Mouse (Mus musculus) limb, embryonic 12.5 days (tissue): ENCODE measurements at regions not wholly inside any gene's neighbourhood (a gene's known extent, or its start where the extent isn't known, plus 50 kb on each side); places are given as distances from the start of the nearest gene placed in this dataset.

Source experiments
- ATAC-seq: fragments of 200-750 bp; cut with Nextera tagmentation; 2 replicates; pipeline ENCODE4 v1.8.0; 2017; ENCODE audit warnings: low read depth, moderate TSS enrichment; ENCODE audit not compliant: insufficient number of reproducible peaks, insufficient read depth, low FRiP score, low TSS enrichment
- H3K27ac ChIP-seq: fragments of 300-500 bp; sonication (generic); 2 replicates; pipeline ENCODE4 v1.5.1; 2016; ENCODE audit warnings: mild to moderate bottlenecking, moderate library complexity
- H3K27me3 ChIP-seq: fragments of 300-500 bp; sonication (generic); 2 replicates; pipeline ENCODE4 v1.6.1; 2016; ENCODE audit warnings: mild to moderate bottlenecking, moderate library complexity
- H3K36me3 ChIP-seq: fragments of 300-500 bp; sonication (generic); 2 replicates; pipeline ENCODE4 v1.6.1; 2016; ENCODE audit warnings: mild to moderate bottlenecking, moderate library complexity
- H3K4me1 ChIP-seq: fragments of 300-500 bp; sonication (generic); replicated peaks from 2 replicates; pipeline ENCODE4 v1.6.1; 2016
- H3K4me2 ChIP-seq: fragments of 300-500 bp; sonication (generic); 2 replicates; pipeline ENCODE4 v1.6.1; 2016; ENCODE audit warnings: mild to moderate bottlenecking, moderate library complexity
- H3K4me3 ChIP-seq: fragments of 300-500 bp; sonication (generic); replicated peaks from 2 replicates; pipeline ENCODE4 v1.5.1; 2016; ENCODE audit warnings: mild to moderate bottlenecking
- H3K9ac ChIP-seq: fragments of 300-500 bp; sonication (generic); replicated peaks from 2 replicates; pipeline ENCODE4 v1.6.1; 2016; ENCODE audit warnings: mild to moderate bottlenecking, moderate library complexity
- H3K9me3 ChIP-seq: fragments of 300-500 bp; sonication (generic); 2 replicates; pipeline ENCODE4 v1.6.1; 2016; ENCODE audit warnings: mild to moderate bottlenecking, moderate library complexity
- WGBS: fragments of 180-500 bp; shearing (Covaris S2); methylation state at CpG from one replicate; pipeline ENCODE4 v1.1.7; 2016; 5-methylcytosine and 5-hydroxymethylcytosine counted together

DNA sequence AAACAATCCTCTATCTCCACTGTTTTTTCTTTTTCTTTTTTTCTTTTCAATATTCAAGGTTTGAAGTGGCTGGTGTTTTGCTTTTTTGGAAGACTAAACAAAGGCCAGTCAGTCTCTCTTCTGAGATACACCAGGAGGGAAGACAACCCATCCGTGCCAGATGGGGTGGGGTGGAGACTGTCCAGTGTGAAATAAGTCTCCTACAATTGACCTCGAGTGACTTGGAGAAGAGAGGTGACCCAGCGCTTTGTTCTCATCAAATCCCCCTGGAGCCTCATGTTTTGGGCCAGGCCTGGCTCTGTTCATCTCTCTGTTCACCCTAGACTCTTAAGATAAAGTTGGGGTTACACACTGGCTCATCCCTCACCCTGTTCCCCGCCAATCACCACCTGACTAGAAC is 169.2 kb upstream of the Tbca start:
- Histone ChIP-seq H3K4me2 (no peak overlapping the region), H3K27me3 (peaks cover 14% of the 10 kb centered on the region; the same call in 1 of the 2 replicates), H3K27ac (no peak overlapping the region), H3K36me3 (no peaks in the 10 kb centered on the region), H3K9ac (no peak overlapping the region), H3K4me1 (peaks cover 4% of the 10 kb centered on the region; the same call in 1 of the 2 replicates), H3K4me3 (no peak overlapping the region), H3K9me3 (no peaks in the 10 kb centered on the region)
- 67% methylated on average over 4 of the region's 4 CpGs for WGBS
- ATAC-seq: no peak

DNA sequence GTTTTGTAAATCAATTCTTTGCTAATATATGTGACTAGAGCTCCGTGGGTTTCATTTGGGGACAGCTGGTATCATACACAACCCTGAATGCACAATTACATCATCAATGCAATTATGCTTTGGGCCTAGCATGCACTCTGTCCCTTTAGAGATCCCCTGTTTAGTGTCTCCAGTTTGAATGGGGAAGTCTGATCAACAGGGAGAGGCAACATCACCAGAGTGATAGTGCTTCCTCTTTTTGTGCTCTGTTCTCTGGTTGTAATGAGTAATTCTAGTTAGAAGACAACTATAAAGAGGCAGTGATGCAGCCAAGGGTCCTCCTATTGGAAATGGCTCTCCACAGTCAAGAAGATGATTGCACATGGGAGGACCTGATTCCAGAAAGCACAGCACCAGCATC is 158.7 kb upstream of the Tbca start:
- H3K4me2 ChIP-seq: no peak overlapping the region
- H3K4me3 ChIP-seq: no peak overlapping the region
- no peaks in the 10 kb centered on the region for H3K36me3 ChIP-seq
- H3K9ac ChIP-seq: no peak overlapping the region
- H3K4me1 ChIP-seq: no peaks in the 10 kb centered on the region
- 67% methylated on average over 1 of the region's 1 CpGs for WGBS
- ATAC-seq: no peak
- H3K9me3 ChIP-seq: no peaks in the 10 kb centered on the region
- no peak overlapping the region for H3K27ac ChIP-seq
- H3K27me3 ChIP-seq: 0 out of 2 replicates have a peak, but pooled peaks cover 13% of the 10 kb centered on the region

DNA sequence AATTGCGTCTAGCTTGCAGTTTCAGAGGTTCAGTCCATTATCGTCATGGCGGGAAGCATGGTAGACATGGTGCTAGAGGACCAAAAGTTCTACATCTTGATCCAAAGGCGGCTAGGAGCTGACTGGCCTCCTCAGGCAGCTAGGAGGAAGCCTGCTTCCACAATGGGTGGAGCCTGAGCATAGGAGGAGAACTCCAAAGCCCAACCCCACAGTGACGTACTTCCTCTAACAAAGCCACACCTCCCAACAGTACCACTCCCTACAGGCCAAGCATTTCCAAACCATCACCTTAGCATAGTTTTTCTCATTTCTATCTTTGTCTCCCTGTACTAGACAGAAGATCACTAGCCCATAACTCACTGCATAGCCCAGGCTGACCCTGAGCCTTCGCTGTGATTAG is 158.0 kb upstream of the Tbca start:
- Histone ChIP-seq H3K9me3 (no peaks in the 10 kb centered on the region), H3K4me2 (no peak overlapping the region), H3K36me3 (no peaks in the 10 kb centered on the region), H3K27ac (no peak overlapping the region), H3K4me1 (no peaks in the 10 kb centered on the region), H3K9ac (no peak overlapping the region), H3K27me3 (0 out of 2 replicates have a peak, but pooled peaks cover 13% of the 10 kb centered on the region), H3K4me3 (no peak overlapping the region)
- 92% methylated on average over 6 of the region's 6 CpGs for WGBS
- ATAC-seq: no peak

DNA sequence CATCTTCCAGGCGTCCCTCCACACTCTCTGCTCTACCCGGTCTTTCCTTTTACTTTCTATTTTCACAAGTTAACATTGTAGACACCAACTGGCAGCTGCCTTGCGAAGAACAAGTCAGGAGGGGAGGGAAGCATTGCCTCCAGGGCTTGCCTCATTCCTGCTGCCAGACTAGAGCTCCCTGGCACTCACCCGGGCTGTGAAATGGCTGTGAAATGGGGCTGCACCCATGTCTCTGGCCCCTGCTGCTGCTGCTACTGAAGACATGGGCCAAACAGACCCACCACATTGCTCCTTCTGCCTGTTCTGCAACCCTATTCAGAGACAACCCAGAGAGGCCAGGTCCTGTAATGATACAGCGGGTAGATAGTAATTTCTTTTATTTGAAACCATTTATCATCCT is 156.0 kb upstream of the Tbca start:
- no peak overlapping the region for H3K27ac ChIP-seq
- no peaks in the 10 kb centered on the region for H3K9me3 ChIP-seq
- H3K4me1 ChIP-seq: no peaks in the 10 kb centered on the region
- H3K4me2 ChIP-seq: no peak overlapping the region
- H3K36me3 ChIP-seq: no peaks in the 10 kb centered on the region
- H3K9ac ChIP-seq: no peak overlapping the region
- 0 out of 2 replicates have a peak, but pooled peaks cover 7% of the 10 kb centered on the region for H3K27me3 ChIP-seq
- H3K4me3 ChIP-seq: no peak overlapping the region
- no peak for ATAC-seq
- WGBS: 45% methylated on average over 5 of the region's 5 CpGs

DNA sequence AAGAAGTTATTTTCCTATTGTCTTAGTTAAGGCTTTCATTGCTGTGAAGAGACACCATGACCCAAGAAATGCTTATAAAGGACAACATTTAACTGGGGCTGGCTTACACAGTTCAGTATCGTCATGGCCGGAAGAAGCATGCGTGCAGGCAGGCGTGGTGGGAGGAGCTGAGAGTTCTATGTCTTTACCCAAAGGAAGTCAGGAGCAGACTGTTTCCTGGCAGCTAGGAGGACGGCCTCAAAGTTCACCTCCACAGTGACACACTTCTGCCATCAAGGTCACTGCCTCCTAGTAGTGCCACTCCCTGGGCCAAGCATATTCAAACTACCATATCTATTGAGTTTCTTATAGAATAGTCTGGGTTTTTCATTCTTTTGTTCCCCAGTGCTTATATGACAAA is 148.4 kb upstream of the Tbca start:
- H3K27me3 ChIP-seq: peaks cover 9% of the 10 kb centered on the region
- 82% methylated on average over 5 of the region's 5 CpGs for WGBS

DNA sequence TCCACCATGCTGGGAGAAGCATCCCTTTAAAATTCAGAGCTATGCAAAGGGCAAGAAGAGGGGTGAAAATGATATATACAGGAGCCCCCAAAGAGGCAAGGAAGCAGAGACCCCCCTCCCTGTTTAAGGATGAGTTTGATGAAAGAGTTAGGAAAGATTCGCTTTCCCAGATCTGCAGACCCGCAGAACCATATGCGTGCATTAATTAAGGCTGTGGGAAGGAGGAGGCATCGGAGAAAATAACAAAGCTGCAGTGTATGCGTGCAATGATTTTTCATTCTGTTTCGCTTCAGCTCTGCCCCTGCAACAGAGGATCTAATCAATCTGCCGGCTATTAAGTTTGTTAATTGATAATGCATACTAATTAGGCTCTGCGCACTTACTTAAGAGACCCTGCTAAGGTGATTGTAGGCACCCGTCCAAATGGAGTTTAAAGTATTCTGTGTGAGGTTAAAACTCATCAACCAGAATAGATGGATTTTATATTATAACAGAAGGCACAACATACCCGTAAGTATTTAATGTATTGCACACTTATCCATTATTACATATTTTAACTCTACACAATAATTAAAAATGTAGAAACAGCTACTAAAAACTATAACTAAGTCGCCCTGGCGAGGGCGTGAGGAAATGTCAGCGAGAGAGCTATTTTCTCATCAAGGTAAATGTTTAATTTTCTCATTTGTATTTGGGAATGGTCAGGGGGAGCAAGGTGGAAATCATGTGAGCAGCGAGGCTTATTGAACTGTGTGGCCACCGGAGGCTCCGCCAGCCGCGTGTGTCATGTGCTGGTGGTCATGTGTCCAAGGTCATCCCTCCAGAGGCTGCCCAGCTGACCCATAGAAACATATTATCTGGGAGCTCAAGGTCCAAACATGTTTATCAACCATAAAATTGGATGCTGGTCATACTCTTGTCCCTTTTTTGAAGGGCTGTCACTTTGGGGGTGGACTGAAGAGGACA is 143.2 kb upstream of the Tbca start:
- no peaks in the 10 kb centered on the region for H3K9me3 ChIP-seq
- no peak overlapping the region for H3K9ac ChIP-seq
- ATAC-seq: no peak
- H3K27ac ChIP-seq: no peak overlapping the region
- 0 out of 2 replicates have a peak overlapping the region, but pooled peaks have one; percentile 10 for H3K4me2 ChIP-seq
- 67% methylated on average over 19 of the region's 19 CpGs for WGBS
- peaks cover 6% of the 10 kb centered on the region; the same call in 1 of the 2 replicates for H3K4me1 ChIP-seq
- no peak overlapping the region for H3K4me3 ChIP-seq
- H3K27me3 ChIP-seq: peaks cover 18% of the 10 kb centered on the region
- no peaks in the 10 kb centered on the region for H3K36me3 ChIP-seq

More for the DNA sequence above, 148.4 kb upstream of the Tbca start:
- Histone ChIP-seq H3K4me1 (peaks cover 6% of the 10 kb centered on the region; the same call in 1 of the 2 replicates), H3K9ac (no peak overlapping the region), H3K36me3 (no peaks in the 10 kb centered on the region), H3K4me2 (no peak overlapping the region), H3K27ac (no peak overlapping the region), H3K9me3 (no peaks in the 10 kb centered on the region), H3K4me3 (no peak overlapping the region)
- no peak for ATAC-seq

DNA sequence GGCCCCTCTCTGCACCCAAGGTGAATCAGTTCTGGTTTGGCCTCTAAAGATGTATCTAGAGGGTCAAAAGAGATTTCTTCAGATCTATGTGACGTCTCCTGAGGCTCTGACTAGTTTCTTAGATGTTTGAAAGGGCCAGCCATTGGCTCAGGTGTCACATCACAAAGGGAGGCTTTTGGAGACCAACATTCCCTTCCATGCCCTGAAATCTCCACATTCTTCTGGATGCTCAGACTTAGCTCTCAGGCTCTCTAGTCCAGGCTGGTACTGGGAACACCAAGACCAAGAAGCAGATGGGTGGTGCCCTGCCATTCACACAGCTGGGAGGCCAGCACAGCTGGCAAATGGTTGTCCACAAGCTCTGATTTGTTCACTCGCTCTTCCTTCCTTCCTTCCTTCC is 142.4 kb upstream of the Tbca start:
- no peak overlapping the region for H3K9ac ChIP-seq
- H3K27ac ChIP-seq: no peak overlapping the region
- no peaks in the 10 kb centered on the region for H3K36me3 ChIP-seq
- H3K27me3 ChIP-seq: peaks cover 18% of the 10 kb centered on the region
- WGBS: 84% methylated on average over 2 of the region's 2 CpGs
- no peak overlapping the region for H3K4me3 ChIP-seq
- H3K9me3 ChIP-seq: no peaks in the 10 kb centered on the region
- H3K4me2 ChIP-seq: no peak overlapping the region
- no peak for ATAC-seq
- peaks cover 6% of the 10 kb centered on the region; the same call in 1 of the 2 replicates for H3K4me1 ChIP-seq

DNA sequence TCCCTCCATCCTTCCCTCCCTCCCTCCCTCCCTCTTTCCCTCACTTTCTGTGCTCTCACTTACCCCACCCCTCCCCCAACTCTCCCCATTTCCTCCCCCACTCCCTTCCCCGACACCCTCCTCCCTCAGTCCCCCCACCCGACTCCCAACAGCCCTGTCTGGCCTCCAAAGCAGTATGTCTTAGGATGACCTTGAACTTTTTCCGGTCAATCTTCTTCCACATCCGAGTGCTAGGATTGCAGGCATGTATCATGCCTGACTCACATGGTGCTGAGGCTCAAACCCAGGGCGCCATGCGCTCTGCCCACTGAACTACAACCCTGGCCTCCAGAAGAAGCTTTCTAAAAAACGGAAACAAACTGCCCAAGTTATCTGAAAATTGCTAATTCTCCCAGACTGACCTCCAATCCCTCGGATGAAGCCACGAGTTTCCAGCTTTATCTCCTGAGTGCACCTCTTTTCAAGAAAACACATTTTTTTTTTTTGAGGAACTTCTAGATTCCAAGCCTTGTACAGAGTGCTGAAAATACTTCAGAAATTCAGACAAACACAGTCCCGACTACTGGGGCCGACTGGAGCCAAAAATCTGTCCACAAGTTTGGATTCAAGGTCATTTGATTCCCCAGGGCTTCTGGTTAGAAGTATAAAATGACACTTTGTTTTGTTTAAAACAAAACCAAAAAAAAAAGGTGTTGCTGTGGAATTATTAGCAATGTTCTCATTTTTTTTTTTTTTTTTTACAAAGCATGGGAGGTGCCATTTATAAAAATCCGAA is 141.7 kb upstream of the Tbca start:
- ATAC-seq: no peak
- H3K9ac ChIP-seq: no peak overlapping the region
- no peak overlapping the region for H3K4me3 ChIP-seq
- no peak overlapping the region for H3K27ac ChIP-seq
- H3K4me2 ChIP-seq: no peak overlapping the region
- H3K36me3 ChIP-seq: no peaks in the 10 kb centered on the region
- H3K27me3 ChIP-seq: peaks cover 18% of the 10 kb centered on the region
- no peaks in the 10 kb centered on the region for H3K9me3 ChIP-seq
- whole genome bisulfite sequencing: 65% methylated on average over 12 of the region's 12 CpGs
- peaks cover 6% of the 10 kb centered on the region; the same call in 1 of the 2 replicates for H3K4me1 ChIP-seq

DNA sequence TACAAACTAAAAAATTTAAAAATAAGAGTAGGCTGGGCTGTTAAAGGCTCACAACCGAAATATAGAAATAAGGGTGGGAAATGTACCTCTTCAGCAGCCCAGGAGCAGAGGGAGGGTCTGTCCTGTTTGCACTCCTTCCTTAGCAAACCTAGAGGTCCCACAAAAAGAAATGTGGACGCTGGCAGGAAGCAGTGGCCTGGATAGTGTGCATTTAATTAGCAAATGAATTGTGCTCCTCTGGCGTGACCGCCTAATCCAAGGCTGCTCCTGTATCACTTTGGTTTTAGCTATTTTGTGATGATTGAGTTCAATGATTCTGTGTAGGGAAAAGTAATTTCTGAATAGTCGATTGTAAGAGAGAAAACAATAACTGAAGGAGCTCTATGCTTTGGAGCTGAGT is 141.1 kb upstream of the Tbca start:
- ATAC-seq: no peak
- H3K4me2 ChIP-seq: no peak overlapping the region
- H3K4me1 ChIP-seq: peaks cover 6% of the 10 kb centered on the region; the same call in 1 of the 2 replicates
- no peak overlapping the region for H3K4me3 ChIP-seq
- H3K27ac ChIP-seq: no peak overlapping the region
- no peak overlapping the region for H3K9ac ChIP-seq
- WGBS: 44% methylated on average over 5 of the region's 5 CpGs
- peaks cover 18% of the 10 kb centered on the region for H3K27me3 ChIP-seq
- H3K9me3 ChIP-seq: no peaks in the 10 kb centered on the region
- H3K36me3 ChIP-seq: no peaks in the 10 kb centered on the region

DNA sequence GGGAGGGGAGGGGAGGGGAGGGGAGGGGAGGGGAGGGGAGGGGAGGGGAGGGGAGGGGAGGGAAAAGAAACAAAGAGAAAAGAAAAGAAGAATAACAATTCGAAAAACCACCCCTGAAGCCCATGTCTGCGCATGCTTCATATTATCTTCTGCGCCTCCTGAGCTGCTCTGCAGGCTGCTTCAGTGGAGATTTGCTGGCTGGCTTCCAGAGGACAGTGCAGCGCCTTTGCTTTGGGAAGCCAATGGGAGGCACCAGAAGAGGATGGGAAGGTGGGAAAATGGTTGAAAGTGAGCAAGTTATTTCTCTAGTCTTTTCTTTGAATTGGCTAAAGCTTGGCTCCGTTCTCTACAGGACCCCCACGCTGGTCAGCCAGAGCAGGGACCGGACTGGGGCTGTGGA is 137.8 kb upstream of the Tbca start:
- ATAC-seq: no peak
- Histone ChIP-seq H3K4me3 (no peak overlapping the region), H3K9me3 (no peaks in the 10 kb centered on the region), H3K36me3 (no peaks in the 10 kb centered on the region), H3K4me1 (no peaks in the 10 kb centered on the region), H3K9ac (no peak overlapping the region), H3K4me2 (no peak overlapping the region), H3K27me3 (peaks cover 16% of the 10 kb centered on the region; the same call in 1 of the 2 replicates), H3K27ac (no peak overlapping the region)
- 83% methylated on average over 7 of the region's 7 CpGs for WGBS

DNA sequence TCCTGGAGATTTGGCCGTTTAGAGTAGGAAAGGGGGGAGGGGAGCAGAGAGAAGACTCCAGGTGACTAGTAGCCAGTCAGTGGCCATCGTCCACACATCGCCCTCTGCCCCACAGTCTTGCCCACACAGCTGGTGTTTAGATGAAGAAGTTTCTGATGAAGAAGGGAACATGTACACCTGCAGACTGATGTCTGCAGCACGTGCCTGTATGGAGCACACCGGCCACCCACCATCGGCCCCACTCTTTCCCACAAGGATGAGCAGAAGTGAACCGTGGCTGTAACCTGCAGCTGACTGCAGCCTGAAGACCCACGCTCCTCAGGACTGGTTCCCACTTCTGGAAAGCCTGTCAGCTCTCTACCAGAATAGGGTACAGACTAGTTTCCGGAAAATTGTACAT is 121.1 kb upstream of the Tbca start:
- no peak overlapping the region for H3K4me3 ChIP-seq
- H3K4me2 ChIP-seq: no peak overlapping the region
- no peaks in the 10 kb centered on the region for H3K4me1 ChIP-seq
- H3K27ac ChIP-seq: no peak overlapping the region
- peaks cover 30% of the 10 kb centered on the region; the same call in 1 of the 2 replicates for H3K27me3 ChIP-seq
- H3K36me3 ChIP-seq: no peaks in the 10 kb centered on the region
- WGBS: 84% methylated on average over 9 of the region's 9 CpGs
- no peaks in the 10 kb centered on the region for H3K9me3 ChIP-seq
- no peak overlapping the region for H3K9ac ChIP-seq
- no peak for ATAC-seq
